Mouse (Mus musculus) embryonic facial prominence, embryonic 14.5 days (tissue): ENCODE data around the gene Flt3l. TPM values are rescaled to one million over a fixed set of nuclear protein-coding genes. Genes with fewer than 3 reads are reported as not detected.

Source experiments
- ATAC-seq: fragments of 200-750 bp; cut with Nextera tagmentation; 2 replicates; pipeline ENCODE4 v1.8.0; 2017; ENCODE audit warnings: low read depth, moderate number of reproducible peaks, moderate TSS enrichment
- DNase-seq: peaks from one replicate; pipeline ENCODE4 v3.0.0-alpha.2; 2015; ENCODE audit warnings: low spot score
- H3K27ac ChIP-seq: fragments of 300-500 bp; sonication (generic); replicated peaks from 2 replicates; pipeline ENCODE4 v1.5.1; 2014; ENCODE audit warnings: low read depth, mild to moderate bottlenecking, low read length, moderate library complexity
- H3K27me3 ChIP-seq: fragments of 300-500 bp; sonication (generic); replicated peaks from 2 replicates; pipeline ENCODE4 v1.6.1; 2014; ENCODE audit warnings: low read length; ENCODE audit not compliant: control insufficient read depth, insufficient read depth
- H3K36me3 ChIP-seq: fragments of 300-500 bp; sonication (generic); 2 replicates; pipeline ENCODE4 v1.6.1; 2014; ENCODE audit warnings: low read length, mixed read lengths; ENCODE audit not compliant: control insufficient read depth, insufficient read depth
- H3K4me1 ChIP-seq: fragments of 300-500 bp; sonication (generic); 2 replicates; pipeline ENCODE4 v1.6.1; 2014; ENCODE audit warnings: antibody characterized with exemption, low read length; ENCODE audit not compliant: control insufficient read depth, insufficient read depth
- H3K4me2 ChIP-seq: fragments of 300-500 bp; sonication (generic); 2 replicates; pipeline ENCODE4 v1.6.1; 2014; ENCODE audit warnings: low read depth, mild to moderate bottlenecking, low read length, moderate library complexity, mixed read lengths
- H3K4me3 ChIP-seq: fragments of 300-500 bp; sonication (generic); 2 replicates; pipeline ENCODE4 v1.5.1; 2014; ENCODE audit warnings: low read depth, mild to moderate bottlenecking, low read length
- H3K9ac ChIP-seq: fragments of 300-500 bp; sonication (generic); 2 replicates; pipeline ENCODE4 v1.6.1; 2014; ENCODE audit warnings: low read depth, mild to moderate bottlenecking, low read length, moderate library complexity, mixed read lengths
- H3K9me3 ChIP-seq: fragments of 300-500 bp; sonication (generic); 2 replicates; pipeline ENCODE4 v1.6.1; 2016; ENCODE audit warnings: low read length; ENCODE audit not compliant: control insufficient read depth
- WGBS: fragments of 180-500 bp; shearing (Covaris S2); extraction: QIAGEN DNeasy Blood & Tissue Kit; methylation state at CpG from one replicate; pipeline ENCODE4 v1.1.7; 2014; 5-methylcytosine and 5-hydroxymethylcytosine counted together
- polyA plus RNA-seq: library from polyadenylated mRNA; unstranded; fragments of >200 nt; fragmentation: Nextera tagmentation; extraction: Ambion mirVana; gene quantifications from 2 replicates; pipeline ENCODE4 v1.2.1, GENCODE M21; 2014

Flt3l gene
- polyA plus RNA-seq, 1 experiment from 2014 or later: 2.3 TPM

- ATAC-seq: peak; percentile 95
- Histone ChIP-seq H3K4me2 (peak overlapping the region; percentile 78), H3K27me3 (peaks cover 46% of the 10 kb centered on the region), H3K36me3 (peaks cover 37% of the 10 kb centered on the region; the same call in 1 of the 2 replicates), H3K9ac (peak overlapping the region; percentile 43; the same call in 1 of the 2 replicates), H3K4me1 (0 out of 2 replicates have a peak, but pooled peaks cover 4% of the 10 kb centered on the region), H3K27ac (peak overlapping the region; percentile 34; the same call in 1 of the 2 replicates), H3K9me3 (no peaks in the 10 kb centered on the region), H3K4me3 (peak overlapping the region; percentile 41)
- WGBS: 6% methylated on average over 29 of the region's 35 CpGs
- DNase-seq: peak; percentile 98
These were observed 25.6 kb upstream of the Flt3l start for GRCm38 (mm10) chr7:45161612-45162473.

GRCm38 (mm10) chr7:45160866-45161265, 24.6 kb upstream of the Flt3l start:
- ATAC-seq: no peak
- H3K4me2 ChIP-seq: no peak overlapping the region
- 85% methylated on average over 3 of the region's 3 CpGs for WGBS

GRCm38 (mm10) chr7:45160316-45160800, 24.1 kb upstream of the Flt3l start:
- no peak for DNase-seq
- no peaks in the 10 kb centered on the region for H3K9me3 ChIP-seq
- H3K4me3 ChIP-seq: no peak overlapping the region
- no peak for ATAC-seq
- no peak overlapping the region for H3K4me2 ChIP-seq
- peaks cover 45% of the 10 kb centered on the region; the same call in 1 of the 2 replicates for H3K36me3 ChIP-seq
- whole genome bisulfite sequencing: 95% methylated on average over 6 of the region's 6 CpGs
- H3K27me3 ChIP-seq: peaks cover 31% of the 10 kb centered on the region
- H3K4me1 ChIP-seq: peaks cover 6% of the 10 kb centered on the region; the same call in 1 of the 2 replicates
- no peak overlapping the region for H3K9ac ChIP-seq
- H3K27ac ChIP-seq: no peak overlapping the region

More at GRCm38 (mm10) chr7:45160866-45161265, 24.6 kb upstream of the Flt3l start:
- 0 out of 2 replicates have a peak, but pooled peaks cover 4% of the 10 kb centered on the region for H3K4me1 ChIP-seq
- no peaks in the 10 kb centered on the region for H3K9me3 ChIP-seq
- peaks cover 45% of the 10 kb centered on the region; the same call in 1 of the 2 replicates for H3K36me3 ChIP-seq
- no peak overlapping the region for H3K4me3 ChIP-seq
- no peak for DNase-seq
- no peak overlapping the region for H3K9ac ChIP-seq
- no peak overlapping the region for H3K27ac ChIP-seq
- H3K27me3 ChIP-seq: peaks cover 36% of the 10 kb centered on the region

GRCm38 (mm10) chr7:45158991-45159390, 22.8 kb upstream of the Flt3l start:
- DNase-seq (no peak), ATAC-seq (no peak)
- Histone ChIP-seq H3K9ac (no peak overlapping the region), H3K4me2 (no peak overlapping the region), H3K36me3 (peaks cover 45% of the 10 kb centered on the region; the same call in 1 of the 2 replicates), H3K27me3 (peaks cover 17% of the 10 kb centered on the region), H3K4me3 (no peak overlapping the region), H3K27ac (no peak overlapping the region), H3K9me3 (no peaks in the 10 kb centered on the region), H3K4me1 (peaks cover 9% of the 10 kb centered on the region; the same call in 1 of the 2 replicates)
- WGBS: 97% methylated on average over 6 of the region's 6 CpGs

- H3K27me3 ChIP-seq: peaks cover 2% of the 10 kb centered on the region; the same call in 1 of the 2 replicates
- DNase-seq (no peak), ATAC-seq (no peak)
These were observed 21.2 kb upstream of the Flt3l start for GRCm38 (mm10) chr7:45157459-45157858.

GRCm38 (mm10) chr7:45156206-45156605, 20.0 kb upstream of the Flt3l start:
- H3K9me3 ChIP-seq: no peaks in the 10 kb centered on the region
- DNase-seq (no peak), ATAC-seq (no peak)
- peaks cover 11% of the 10 kb centered on the region for H3K4me1 ChIP-seq
- no peak overlapping the region for H3K27ac ChIP-seq
- peaks cover 44% of the 10 kb centered on the region; the same call in 1 of the 2 replicates for H3K36me3 ChIP-seq
- H3K4me2 ChIP-seq: no peak overlapping the region
- H3K27me3 ChIP-seq: no peaks in the 10 kb centered on the region
- WGBS: 95% methylated on average over 15 of the region's 15 CpGs
- no peak overlapping the region for H3K4me3 ChIP-seq
- no peak overlapping the region for H3K9ac ChIP-seq

More at GRCm38 (mm10) chr7:45157459-45157858, 21.2 kb upstream of the Flt3l start:
- Histone ChIP-seq H3K4me2 (no peak overlapping the region), H3K27ac (no peak overlapping the region), H3K36me3 (peaks cover 45% of the 10 kb centered on the region; the same call in 1 of the 2 replicates), H3K4me3 (no peak overlapping the region), H3K9ac (no peak overlapping the region), H3K4me1 (peaks cover 12% of the 10 kb centered on the region), H3K9me3 (no peaks in the 10 kb centered on the region)
- WGBS: 68% methylated on average over 14 of the region's 14 CpGs

- peak overlapping the region; percentile 70 for H3K27ac ChIP-seq
These were observed 19.4 kb upstream of the Flt3l start for GRCm38 (mm10) chr7:45155590-45155989.

GRCm38 (mm10) chr7:45154993-45155514, 18.8 kb upstream of the Flt3l start:
- Histone ChIP-seq H3K27me3 (no peaks in the 10 kb centered on the region), H3K9me3 (no peaks in the 10 kb centered on the region), H3K4me1 (peaks cover 11% of the 10 kb centered on the region), H3K4me2 (peak overlapping the region; percentile 86), H3K36me3 (peaks cover 33% of the 10 kb centered on the region; the same call in 1 of the 2 replicates), H3K27ac (peak overlapping the region; percentile 70), H3K9ac (peak overlapping the region; percentile 8; the same call in 1 of the 2 replicates), H3K4me3 (peak overlapping the region; percentile 73)
- 76% methylated on average over 12 of the region's 12 CpGs for WGBS
- peak; percentile 44 for DNase-seq
- no peak; the same call in 1 of the 2 replicates for ATAC-seq

More at GRCm38 (mm10) chr7:45155590-45155989, 19.4 kb upstream of the Flt3l start:
- no peak overlapping the region for H3K9ac ChIP-seq
- H3K4me2 ChIP-seq: peak overlapping the region; percentile 86
- DNase-seq: no peak
- no peaks in the 10 kb centered on the region for H3K9me3 ChIP-seq
- H3K4me1 ChIP-seq: peaks cover 11% of the 10 kb centered on the region
- no peak for ATAC-seq
- 88% methylated on average over 9 of the region's 9 CpGs for WGBS
- no peaks in the 10 kb centered on the region for H3K27me3 ChIP-seq
- peaks cover 37% of the 10 kb centered on the region; the same call in 1 of the 2 replicates for H3K36me3 ChIP-seq
- no peak overlapping the region for H3K4me3 ChIP-seq
